Mouse (Mus musculus) cerebellum, adult 2 months (tissue): Measurements from ENCODE around the gene Bloc1s4.

Source experiments
- CTCF ChIP-seq: fragments of 200-500 bp; IDR thresholded peaks from 2 replicates; pipeline ENCODE4 v1.5.1; 2011; ENCODE audit warnings: low read depth, mild to moderate bottlenecking, control low read depth, low read length, moderate library complexity, borderline replicate concordance; ENCODE audit not compliant: insufficient read depth
- POLR2A ChIP-seq: fragments of 200-500 bp; IDR thresholded peaks from 2 replicates; pipeline ENCODE4 v1.6.1; 2011; ENCODE audit warnings: low read length, control low read depth, borderline replicate concordance; ENCODE audit not compliant: insufficient read depth

- TF ChIP-seq CTCF: no peak
- no peak for TF ChIP-seq POLR2A
These were observed 34.8 kb downstream of the Bloc1s4 start for GRCm38 (mm10) chr5:36713693-36714092.
